Mouse (Mus musculus): ENCODE data around the gene Mrfap1. TPM values are rescaled to one million over a fixed set of nuclear protein-coding genes. Genes with fewer than 3 reads are reported as not detected.
A peak's percentile ranks its signal among the peaks of the same experiment; 100 is the strongest.
"Not testable (repeated sequence)": the region's sequence is repeated elsewhere in the genome, so short reads cannot be mapped to it uniquely, and the experiment has no call there.

Gene Mrfap1
- total and polyA plus RNA-seq, 2 experiments from 2014 or later = 288 to 441 TPM

GRCm38 (mm10) chr5:36807106-36807505, 10.5 kb upstream of the Mrfap1 start:
- WGBS = 27% methylated on average over 5 of the region's 5 CpGs
- ATAC-seq (ENCODE audit: low FRiP score) = no peak
- H3K4me3 ChIP-seq (ENCODE audit: low read depth, low read length) = no peak overlapping the region

GRCm38 (mm10) chr5:36797291-36797690, 719 bp upstream of the Mrfap1 start:
- no peaks in the 10 kb centered on the region for H3K27me3 ChIP-seq (ENCODE audit: insufficient read depth, low read length)
- DNase-seq (ENCODE audit: low spot score) (no peak), ATAC-seq (ENCODE audit: low FRiP score) (no peak)
- no peak overlapping the region for H3K27ac ChIP-seq (ENCODE audit: low read depth, low read length)
- no peak overlapping the region for H3K9ac ChIP-seq (replicated peaks; ENCODE audit: low read length, poor library complexity, severe bottlenecking)
- 53% methylated on average over 8 of the region's 8 CpGs for WGBS
- no peak for TF ChIP-seq CTCF (IDR thresholded peaks at IDR 0.05)
- no peaks in the 10 kb centered on the region for H3K4me1 ChIP-seq (ENCODE audit: insufficient read depth, low read length)
- peak overlapping the region; percentile 46 for H3K4me2 ChIP-seq (ENCODE audit: low read depth, low read length, poor library complexity, severe bottlenecking)
- peak overlapping the region; percentile 64; the same call in 1 of the 2 replicates for H3K4me3 ChIP-seq (ENCODE audit: low read depth, low read length)
- H3K9me3 ChIP-seq (ENCODE audit: low read length) = no peaks in the 10 kb centered on the region
- peaks cover 7% of the 10 kb centered on the region; the same call in 1 of the 2 replicates for H3K36me3 ChIP-seq (ENCODE audit: insufficient read depth, low read length)

More at GRCm38 (mm10) chr5:36807106-36807505, 10.5 kb upstream of the Mrfap1 start:
- no peak overlapping the region for H3K27ac ChIP-seq (ENCODE audit: low read depth, low read length)
- H3K9me3 ChIP-seq (ENCODE audit: low read length) = no peaks in the 10 kb centered on the region
- no peak for DNase-seq (ENCODE audit: low spot score)
- TF ChIP-seq CTCF (IDR thresholded peaks at IDR 0.05) = 0 out of 2 replicates have a peak, but pooled peaks have one; percentile 4
- H3K27me3 ChIP-seq (ENCODE audit: insufficient read depth, low read length) = no peaks in the 10 kb centered on the region
- H3K9ac ChIP-seq (replicated peaks; ENCODE audit: low read length, poor library complexity, severe bottlenecking) = no peak overlapping the region
- H3K36me3 ChIP-seq (ENCODE audit: insufficient read depth, low read length) = no peaks in the 10 kb centered on the region
- no peak overlapping the region for H3K4me2 ChIP-seq (ENCODE audit: low read depth, low read length, poor library complexity, severe bottlenecking)
- H3K4me1 ChIP-seq (ENCODE audit: insufficient read depth, low read length) = no peaks in the 10 kb centered on the region

- WGBS = 3% methylated on average over 35 of the region's 37 CpGs
- H3K27ac ChIP-seq (ENCODE audit: low read depth, low read length) = peak overlapping the region; percentile 91
- not testable (repeated sequence) for H3K36me3 ChIP-seq (ENCODE audit: insufficient read depth, low read length); H3K4me1 ChIP-seq (ENCODE audit: insufficient read depth, low read length); H3K27me3 ChIP-seq (ENCODE audit: insufficient read depth, low read length); H3K9me3 ChIP-seq (ENCODE audit: low read length)
- DNase-seq (ENCODE audit: low spot score) (peak; percentile 76), ATAC-seq (ENCODE audit: low FRiP score) (peak; percentile 59)
- H3K4me2 ChIP-seq (ENCODE audit: low read depth, low read length, poor library complexity, severe bottlenecking) = peak overlapping the region; percentile 48
- peak overlapping the region; percentile 79 for H3K9ac ChIP-seq (replicated peaks; ENCODE audit: low read length, poor library complexity, severe bottlenecking)
- peak overlapping the region; percentile 64 for H3K4me3 ChIP-seq (ENCODE audit: low read depth, low read length)
- peak; percentile 26; the same call in 1 of the 2 replicates for TF ChIP-seq CTCF (IDR thresholded peaks at IDR 0.05)
Measured at GRCm38 (mm10) chr5:36795647-36796295, 801 bp downstream of the Mrfap1 start.

- Histone ChIP-seq H3K27me3 (ENCODE audit: insufficient read depth, low read length) (no peaks in the 10 kb centered on the region), H3K4me1 (ENCODE audit: insufficient read depth, low read length) (no peaks in the 10 kb centered on the region), H3K27ac (ENCODE audit: low read depth, low read length) (no peak overlapping the region), H3K36me3 (ENCODE audit: insufficient read depth, low read length) (peaks cover 7% of the 10 kb centered on the region; the same call in 1 of the 2 replicates), H3K4me2 (ENCODE audit: low read depth, low read length, poor library complexity, severe bottlenecking) (no peak overlapping the region), H3K4me3 (ENCODE audit: low read depth, low read length) (no peak overlapping the region), H3K9ac (replicated peaks; ENCODE audit: low read length, poor library complexity, severe bottlenecking) (no peak overlapping the region), H3K9me3 (ENCODE audit: low read length) (no peaks in the 10 kb centered on the region)
- no peak for TF ChIP-seq CTCF (IDR thresholded peaks at IDR 0.05)
- no peak for ATAC-seq (ENCODE audit: low FRiP score)
- 88% methylated on average over 9 of the region's 9 CpGs for WGBS
- DNase-seq (ENCODE audit: low spot score) = no peak
Measured at GRCm38 (mm10) chr5:36791861-36792260, 4.7 kb downstream of the Mrfap1 start.

- no peak for TF ChIP-seq CTCF (IDR thresholded peaks at IDR 0.05)
- H3K4me1 ChIP-seq (ENCODE audit: insufficient read depth, low read length) = no peaks in the 10 kb centered on the region
- no peaks in the 10 kb centered on the region for H3K9me3 ChIP-seq (ENCODE audit: low read length)
- no peak for ATAC-seq (ENCODE audit: low FRiP score)
- no peak for DNase-seq (ENCODE audit: low spot score)
- H3K27me3 ChIP-seq (ENCODE audit: insufficient read depth, low read length) = no peaks in the 10 kb centered on the region
- 93% methylated on average over 5 of the region's 5 CpGs for WGBS
- no peak overlapping the region for H3K4me2 ChIP-seq (ENCODE audit: low read depth, low read length, poor library complexity, severe bottlenecking)
- no peak overlapping the region for H3K4me3 ChIP-seq (ENCODE audit: low read depth, low read length)
- H3K36me3 ChIP-seq (ENCODE audit: insufficient read depth, low read length) = no peaks in the 10 kb centered on the region; the same call in 1 of the 2 replicates
- no peak overlapping the region for H3K9ac ChIP-seq (replicated peaks; ENCODE audit: low read length, poor library complexity, severe bottlenecking)
- no peak overlapping the region for H3K27ac ChIP-seq (ENCODE audit: low read depth, low read length)
Measured at GRCm38 (mm10) chr5:36786052-36786451, 10.5 kb downstream of the Mrfap1 start.

GRCm38 (mm10) chr5:36779512-36779911, 17.1 kb downstream of the Mrfap1 start:
- no peak overlapping the region for H3K4me2 ChIP-seq (ENCODE audit: low read depth, low read length, poor library complexity, severe bottlenecking)
- no peaks in the 10 kb centered on the region for H3K27me3 ChIP-seq (ENCODE audit: insufficient read depth, low read length)
- no peak for TF ChIP-seq CTCF (IDR thresholded peaks at IDR 0.05)
- no peak overlapping the region for H3K4me3 ChIP-seq (ENCODE audit: low read depth, low read length)
- no peaks in the 10 kb centered on the region for H3K4me1 ChIP-seq (ENCODE audit: insufficient read depth, low read length)
- H3K9me3 ChIP-seq (ENCODE audit: low read length) = no peaks in the 10 kb centered on the region
- ATAC-seq (ENCODE audit: low FRiP score) (no peak), DNase-seq (ENCODE audit: low spot score) (no peak)
- H3K27ac ChIP-seq (ENCODE audit: low read depth, low read length) = no peak overlapping the region
- WGBS = 88% methylated on average over 2 of the region's 2 CpGs
- H3K9ac ChIP-seq (replicated peaks; ENCODE audit: low read length, poor library complexity, severe bottlenecking) = no peak overlapping the region
- no peaks in the 10 kb centered on the region for H3K36me3 ChIP-seq (ENCODE audit: insufficient read depth, low read length)
